Mouse (Mus musculus): ENCODE measurements around the gene Mettl7a3.

DNA sequence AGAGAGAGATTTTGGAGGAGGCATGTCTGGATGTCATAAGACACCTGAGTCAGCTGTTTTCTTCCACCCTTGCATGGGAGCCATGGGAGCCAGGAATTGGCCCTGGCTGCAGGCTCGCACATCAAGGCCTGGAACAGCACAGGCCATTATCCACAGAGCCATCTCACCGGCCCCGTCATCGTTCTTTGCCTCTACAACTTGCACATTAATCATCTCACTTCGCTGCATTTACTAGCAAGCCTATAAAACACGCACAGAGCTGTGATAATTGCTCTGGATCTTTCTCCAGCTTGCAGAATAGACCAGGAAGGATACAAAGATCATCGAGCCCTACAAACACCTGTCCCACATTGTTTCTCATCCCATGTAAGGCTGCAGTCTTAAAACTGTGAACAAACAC is 4.0 kb upstream of the Mettl7a3 start:
- TF ChIP-seq CTCF (IDR thresholded peaks at IDR 0.05; ENCODE audit: control insufficient read depth, insufficient read depth, insufficient replicate concordance, low read depth, low read length) (no peak), POLR2A (IDR thresholded peaks at IDR 0.05; ENCODE audit: control insufficient read depth, low read depth, low read length) (no peak)
